Mouse (Mus musculus) hindbrain, embryonic 12.5 days (tissue): ENCODE results near the gene Gm49393. TPM values are rescaled to one million over a fixed set of nuclear protein-coding genes. Genes with fewer than 3 reads are reported as not detected.

Source experiments
- ATAC-seq: fragments of 200-750 bp; cut with Nextera tagmentation; 2 replicates; pipeline ENCODE4 v1.8.0; 2017; ENCODE audit warnings: moderate TSS enrichment; ENCODE audit not compliant: low FRiP score
- H3K27ac ChIP-seq: fragments of 300-500 bp; sonication (generic); 2 replicates; pipeline ENCODE4 v1.5.1; 2016; ENCODE audit warnings: mild to moderate bottlenecking
- H3K27me3 ChIP-seq: fragments of 300-500 bp; sonication (generic); 2 replicates; pipeline ENCODE4 v1.6.1; 2016; ENCODE audit warnings: mild to moderate bottlenecking
- H3K36me3 ChIP-seq: fragments of 300-500 bp; sonication (generic); 2 replicates; pipeline ENCODE4 v1.6.1; 2016; ENCODE audit warnings: mild to moderate bottlenecking
- H3K4me1 ChIP-seq: fragments of 300-500 bp; sonication (generic); 2 replicates; pipeline ENCODE4 v1.6.1; 2016
- H3K4me2 ChIP-seq: fragments of 300-500 bp; sonication (generic); replicated peaks from 2 replicates; pipeline ENCODE4 v1.6.1; 2016; ENCODE audit warnings: mild to moderate bottlenecking
- H3K4me3 ChIP-seq: fragments of 300-500 bp; sonication (generic); 2 replicates; pipeline ENCODE4 v1.5.1; 2016; ENCODE audit warnings: mild to moderate bottlenecking
- H3K9ac ChIP-seq: fragments of 300-500 bp; sonication (generic); 2 replicates; pipeline ENCODE4 v1.6.1; 2016; ENCODE audit warnings: mild to moderate bottlenecking, moderate library complexity
- H3K9me3 ChIP-seq: fragments of 300-500 bp; sonication (generic); replicated peaks from 2 replicates; pipeline ENCODE4 v1.6.1; 2016; ENCODE audit warnings: mild to moderate bottlenecking
- WGBS: fragments of 180-500 bp; shearing (Covaris S2); methylation state at CpG from one replicate; pipeline ENCODE4 v1.1.7; 2016; 5-methylcytosine and 5-hydroxymethylcytosine counted together
- polyA plus RNA-seq: library from polyadenylated mRNA; unstranded; fragments of >200 nt; fragmentation: Nextera tagmentation; extraction: Ambion mirVana; gene quantifications from 2 replicates; pipeline ENCODE4 v1.2.1, GENCODE M21; 2016

The Gm49393 gene
- polyA plus RNA-seq, 1 experiment from 2014 or later, result not detected

DNA sequence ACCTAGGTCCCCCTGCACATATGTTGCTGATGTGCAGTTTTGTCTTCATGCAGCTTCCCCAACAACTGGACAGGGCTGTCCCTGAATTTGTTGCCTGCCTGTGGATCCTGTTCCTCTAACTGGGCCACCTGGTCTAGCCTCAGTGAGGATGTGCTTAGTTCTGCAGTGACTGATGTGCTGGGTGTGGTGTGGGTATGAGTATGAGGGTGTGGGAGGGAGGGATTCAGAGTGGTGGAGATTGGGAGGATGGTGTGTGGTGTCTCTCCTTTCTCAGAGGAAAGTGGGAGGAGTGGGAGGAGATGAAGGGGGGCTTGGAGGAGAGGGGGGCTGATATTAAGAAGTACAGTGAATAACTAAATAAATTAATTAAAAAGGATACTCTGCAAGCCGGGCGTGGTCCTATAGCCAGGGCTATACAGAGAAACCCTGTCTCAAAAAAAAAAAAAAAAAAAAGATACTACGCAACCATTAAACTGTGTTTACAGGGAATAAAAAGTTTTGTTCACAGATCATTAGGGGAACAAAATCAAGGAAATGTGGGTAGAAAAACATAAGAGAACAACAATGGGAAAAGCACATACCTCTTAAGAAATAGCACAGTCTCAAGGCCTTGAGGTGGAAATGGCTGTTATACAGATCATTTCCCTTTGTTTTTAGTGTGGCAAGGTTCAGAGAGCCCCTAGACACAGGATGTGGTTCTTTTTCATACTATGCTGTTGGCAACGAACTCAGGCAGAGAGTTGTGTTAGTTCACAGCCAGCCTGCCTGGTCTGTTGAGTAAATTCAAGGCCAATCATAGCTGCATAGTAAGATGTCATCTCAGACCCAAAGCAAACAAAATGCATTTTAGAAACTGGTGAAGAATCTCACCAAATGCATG, 86.9 kb downstream of the Gm49393 start:
- 89% methylated on average over 4 of the region's 4 CpGs for WGBS
- Histone ChIP-seq H3K4me3 (no peak overlapping the region), H3K27ac (no peak overlapping the region), H3K36me3 (no peaks in the 10 kb centered on the region), H3K9ac (no peak overlapping the region), H3K27me3 (no peaks in the 10 kb centered on the region), H3K9me3 (no peaks in the 10 kb centered on the region), H3K4me1 (no peaks in the 10 kb centered on the region), H3K4me2 (no peak overlapping the region)
- ATAC-seq, result no peak

DNA sequence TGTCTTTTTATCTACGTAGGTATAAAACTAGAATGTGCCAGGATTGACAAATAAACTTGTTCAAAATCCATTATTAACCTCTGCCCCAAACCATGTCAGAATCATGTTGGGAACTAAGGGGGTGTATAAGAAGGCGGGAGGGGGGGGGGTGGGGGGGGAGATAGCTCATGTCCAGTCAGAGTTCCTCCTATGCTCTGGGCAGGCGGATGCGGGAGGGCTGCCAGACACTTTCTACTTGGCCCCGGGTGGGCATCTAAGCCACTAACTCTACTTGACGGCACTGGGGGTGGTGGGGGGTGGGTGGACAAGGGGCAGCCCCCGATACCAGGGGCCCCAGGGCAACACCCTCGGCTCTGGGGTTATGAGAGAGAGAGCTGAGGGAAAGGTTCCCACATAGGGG, 92.2 kb downstream of the Gm49393 start:
- no peak overlapping the region for H3K27ac ChIP-seq
- H3K27me3 ChIP-seq, result no peaks in the 10 kb centered on the region
- ATAC-seq, result no peak
- H3K4me2 ChIP-seq, result no peak overlapping the region
- H3K9me3 ChIP-seq, result no peaks in the 10 kb centered on the region
- no peaks in the 10 kb centered on the region for H3K36me3 ChIP-seq
- H3K4me1 ChIP-seq, result no peaks in the 10 kb centered on the region
- no peak overlapping the region for H3K9ac ChIP-seq
- no peak overlapping the region for H3K4me3 ChIP-seq
- WGBS, result 93% methylated on average over 8 of the region's 8 CpGs

DNA sequence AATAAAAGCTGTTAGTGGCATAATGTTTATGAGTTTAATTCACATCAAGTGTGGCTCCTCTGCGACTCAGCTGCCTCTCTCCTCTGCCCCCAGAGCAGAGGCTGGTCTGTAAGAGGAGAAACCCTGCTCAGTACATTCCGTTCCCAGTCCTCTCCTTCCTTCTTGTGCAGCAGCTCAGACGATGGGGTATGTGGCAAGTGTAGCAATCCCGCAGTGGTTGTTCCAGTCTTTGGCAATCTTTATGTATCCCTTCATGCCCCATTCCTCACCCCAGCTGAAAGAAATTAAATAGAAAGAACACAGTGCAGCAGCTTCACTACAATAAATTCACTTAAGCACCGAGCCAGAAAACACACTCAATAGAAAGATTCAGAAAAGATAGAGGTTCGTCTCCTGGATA, 92.7 kb downstream of the Gm49393 start:
- 82% methylated on average over 6 of the region's 6 CpGs for WGBS
- Histone ChIP-seq H3K9ac (no peak overlapping the region), H3K4me1 (no peaks in the 10 kb centered on the region), H3K4me2 (no peak overlapping the region), H3K4me3 (no peak overlapping the region), H3K9me3 (no peaks in the 10 kb centered on the region), H3K36me3 (no peaks in the 10 kb centered on the region), H3K27me3 (no peaks in the 10 kb centered on the region), H3K27ac (no peak overlapping the region)
- ATAC-seq, result no peak

DNA sequence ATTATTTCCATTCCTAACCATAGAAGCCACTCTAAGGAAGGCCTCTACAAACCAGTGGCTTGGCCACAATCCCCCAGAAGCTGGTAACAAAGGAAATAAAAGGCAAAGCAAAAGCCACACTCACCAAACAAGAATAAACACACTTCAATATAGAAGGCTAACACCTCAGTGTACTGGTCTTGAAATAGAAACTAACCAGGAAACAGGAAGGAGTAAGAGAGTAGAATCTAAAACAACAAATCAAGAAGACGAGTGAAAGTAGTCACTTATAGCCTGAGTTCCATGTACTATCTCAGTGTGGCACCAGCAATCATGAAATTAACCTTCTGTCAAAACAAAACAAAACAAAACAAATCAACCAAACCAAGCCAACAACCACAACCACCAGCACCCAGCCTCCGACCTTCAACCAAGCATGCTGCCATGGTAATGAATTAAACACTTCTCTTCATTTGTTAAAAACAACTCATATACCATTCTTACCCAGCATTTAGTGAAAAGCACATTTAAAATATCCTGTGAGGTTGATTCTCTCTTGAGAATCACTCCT, 96.0 kb downstream of the Gm49393 start:
- Histone ChIP-seq H3K9ac (no peak overlapping the region), H3K4me3 (no peak overlapping the region), H3K36me3 (no peaks in the 10 kb centered on the region), H3K27ac (no peak overlapping the region), H3K9me3 (no peaks in the 10 kb centered on the region), H3K4me1 (no peaks in the 10 kb centered on the region), H3K4me2 (no peak overlapping the region), H3K27me3 (no peaks in the 10 kb centered on the region)
- 78% methylated on average over 2 of the region's 2 CpGs for WGBS
- no peak for ATAC-seq

DNA sequence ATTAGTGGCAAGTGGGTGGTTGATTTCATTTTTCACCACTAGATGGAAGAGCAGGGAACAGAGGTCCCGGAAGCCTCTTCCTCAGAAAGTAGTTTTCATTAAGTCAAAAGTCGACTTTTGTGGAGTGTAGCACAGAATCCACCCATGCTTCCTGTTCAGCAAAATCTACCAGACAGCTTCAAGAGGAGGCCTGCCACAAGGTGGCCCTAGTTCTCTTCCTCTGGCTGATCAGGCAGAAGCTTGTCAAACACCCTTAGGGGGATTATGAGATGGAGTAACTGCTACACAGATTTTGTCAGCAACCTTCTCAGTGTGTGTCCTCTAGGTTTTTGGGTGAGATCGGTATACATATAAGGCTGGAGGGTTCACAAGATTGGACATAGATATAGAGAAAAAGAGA, 109.3 kb downstream of the Gm49393 start:
- Histone ChIP-seq H3K9ac (no peak overlapping the region), H3K27me3 (no peaks in the 10 kb centered on the region), H3K9me3 (no peaks in the 10 kb centered on the region), H3K36me3 (no peaks in the 10 kb centered on the region), H3K4me3 (no peak overlapping the region), H3K4me1 (no peaks in the 10 kb centered on the region), H3K27ac (no peak overlapping the region), H3K4me2 (no peak overlapping the region)
- ATAC-seq, result no peak
- 63% methylated on average over 3 of the region's 3 CpGs for WGBS

DNA sequence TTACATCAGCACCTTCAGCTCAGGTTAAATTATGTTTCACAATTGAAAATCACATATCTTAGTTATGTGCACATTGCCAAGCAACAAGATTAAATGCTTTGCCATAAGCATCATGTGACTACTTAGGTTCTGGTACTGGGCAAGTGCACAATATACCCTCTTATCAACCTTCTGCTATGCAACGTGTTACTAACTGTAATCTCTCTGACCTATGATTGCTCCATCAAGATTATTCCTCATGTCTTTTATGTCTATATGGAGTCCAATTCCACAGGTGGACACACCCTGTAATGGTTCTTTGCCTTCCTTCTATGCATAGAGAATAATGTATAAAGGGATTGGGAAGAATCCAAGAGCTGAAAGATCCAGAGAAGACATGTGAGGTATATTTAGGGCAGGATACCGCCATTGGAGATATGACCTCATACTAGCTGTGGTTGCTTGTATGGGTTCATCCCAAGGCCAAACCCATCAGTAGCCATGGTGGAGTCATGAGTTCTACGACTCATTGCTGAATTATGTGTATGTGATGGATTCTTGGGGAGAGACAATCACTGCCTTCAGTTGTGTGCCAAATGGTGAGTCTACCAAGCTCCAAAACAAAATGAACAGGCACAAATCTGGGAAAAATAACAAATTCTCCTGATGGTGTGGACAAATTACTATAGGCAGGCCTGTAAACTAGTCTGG, 114.8 kb downstream of the Gm49393 start:
- Histone ChIP-seq H3K4me3 (no peak overlapping the region), H3K4me1 (no peaks in the 10 kb centered on the region)
- 77% methylated on average over 3 of the region's 3 CpGs for WGBS

DNA sequence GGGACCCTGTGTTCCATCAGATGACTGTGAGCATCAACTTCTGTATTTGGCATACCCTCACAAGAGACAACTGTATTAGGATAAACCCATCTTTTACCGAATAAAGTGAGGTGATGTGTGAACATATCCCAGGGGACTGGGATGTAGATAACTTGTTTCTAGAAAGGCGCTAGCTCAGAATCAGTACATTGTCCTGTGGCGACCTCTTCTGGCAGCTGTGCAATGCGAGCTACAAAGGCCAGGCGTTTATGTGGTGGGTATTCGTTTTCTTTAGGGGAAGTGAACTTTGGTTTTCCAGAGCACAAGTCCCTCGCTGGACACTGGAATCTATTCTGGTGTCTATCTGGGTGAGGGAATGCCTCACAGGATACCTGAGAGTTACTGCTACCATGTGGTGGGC, 115.9 kb downstream of the Gm49393 start:
- Histone ChIP-seq H3K4me3 (no peak overlapping the region), H3K9ac (no peak overlapping the region), H3K36me3 (no peaks in the 10 kb centered on the region), H3K4me2 (no peak overlapping the region), H3K9me3 (no peaks in the 10 kb centered on the region), H3K27ac (no peak overlapping the region), H3K4me1 (no peaks in the 10 kb centered on the region), H3K27me3 (no peaks in the 10 kb centered on the region)
- 11% methylated on average over 7 of the region's 7 CpGs for WGBS
- ATAC-seq, result no peak

More for the DNA sequence above, 114.8 kb downstream of the Gm49393 start:
- no peaks in the 10 kb centered on the region for H3K36me3 ChIP-seq
- no peak overlapping the region for H3K27ac ChIP-seq
- ATAC-seq, result no peak
- H3K9ac ChIP-seq, result no peak overlapping the region
- no peaks in the 10 kb centered on the region for H3K27me3 ChIP-seq
- no peak overlapping the region for H3K4me2 ChIP-seq
- H3K9me3 ChIP-seq, result no peaks in the 10 kb centered on the region

DNA sequence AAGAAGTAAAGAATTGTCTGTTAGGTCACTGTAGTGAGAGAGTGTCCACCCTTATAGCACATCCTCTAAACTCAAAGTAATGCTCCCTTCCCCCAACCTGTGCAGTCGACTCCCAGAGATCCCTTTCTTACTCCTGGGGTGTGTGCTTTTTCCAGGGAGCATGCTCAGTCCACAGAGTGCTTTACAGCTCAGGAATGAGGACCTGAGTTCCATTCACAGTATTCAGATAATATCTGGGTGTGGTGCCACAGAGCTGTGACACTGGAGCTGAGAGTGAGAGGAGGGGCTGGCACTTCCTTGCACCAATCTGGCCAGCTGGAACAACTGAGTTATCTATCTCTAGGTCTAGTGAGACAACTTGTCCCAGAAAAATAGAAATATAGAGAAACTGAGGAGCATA, 121.7 kb downstream of the Gm49393 start:
- no peaks in the 10 kb centered on the region for H3K36me3 ChIP-seq
- H3K4me3 ChIP-seq, result no peak overlapping the region
- no peak overlapping the region for H3K9ac ChIP-seq
- no peaks in the 10 kb centered on the region for H3K4me1 ChIP-seq
- no peaks in the 10 kb centered on the region for H3K9me3 ChIP-seq
- no peak overlapping the region for H3K4me2 ChIP-seq
- 48% methylated on average over 1 of the region's 1 CpGs for WGBS
- ATAC-seq, result no peak
- H3K27ac ChIP-seq, result no peak overlapping the region
- H3K27me3 ChIP-seq, result no peaks in the 10 kb centered on the region

DNA sequence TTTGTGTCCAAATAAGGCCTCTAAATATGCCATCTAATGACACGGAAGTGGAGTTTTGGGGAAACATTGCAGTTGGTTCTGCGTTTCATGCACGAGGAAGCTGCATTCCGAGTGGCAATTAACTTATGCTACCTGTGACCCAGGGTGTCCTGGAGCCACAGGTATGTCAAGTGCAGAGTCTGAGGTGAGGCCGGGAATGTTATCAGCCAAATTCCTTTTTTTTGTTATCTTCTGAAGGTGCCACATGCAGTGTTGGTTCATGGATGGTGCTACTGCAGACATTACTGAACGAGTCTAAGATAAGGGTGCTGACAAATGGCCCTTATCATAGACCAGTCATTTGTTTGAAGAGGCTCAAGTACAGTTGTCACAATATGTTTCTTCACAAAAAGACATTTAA, 122.6 kb downstream of the Gm49393 start:
- ATAC-seq, result no peak
- WGBS, result 88% methylated on average over 6 of the region's 6 CpGs
- H3K36me3 ChIP-seq, result no peaks in the 10 kb centered on the region
- no peaks in the 10 kb centered on the region for H3K27me3 ChIP-seq
- no peaks in the 10 kb centered on the region for H3K4me1 ChIP-seq
- H3K9ac ChIP-seq, result no peak overlapping the region
- H3K27ac ChIP-seq, result no peak overlapping the region
- H3K4me3 ChIP-seq, result no peak overlapping the region
- no peaks in the 10 kb centered on the region for H3K9me3 ChIP-seq
- H3K4me2 ChIP-seq, result no peak overlapping the region

DNA sequence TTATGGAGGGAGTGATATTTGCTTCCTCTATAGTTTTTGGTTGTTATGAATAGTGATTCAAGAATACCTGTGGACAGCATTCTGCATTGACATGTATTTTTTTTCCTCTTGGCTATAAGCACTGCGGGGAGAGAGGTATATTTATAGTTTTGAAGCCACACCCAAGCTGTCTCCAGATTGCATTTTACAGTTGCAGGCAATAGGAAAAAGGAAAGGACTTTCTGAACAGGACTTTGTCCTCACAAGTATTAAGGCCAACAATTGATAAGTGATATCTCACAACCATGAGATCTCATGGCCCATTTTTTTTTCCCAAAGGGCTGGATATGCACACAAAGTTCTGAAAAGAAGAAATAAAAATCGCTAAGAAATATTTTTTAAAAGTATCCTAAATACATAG, 125.7 kb downstream of the Gm49393 start:
- H3K4me2 ChIP-seq, result no peak overlapping the region
- no peaks in the 10 kb centered on the region for H3K4me1 ChIP-seq
- no peak for ATAC-seq
- H3K9me3 ChIP-seq, result no peaks in the 10 kb centered on the region
- no peaks in the 10 kb centered on the region for H3K36me3 ChIP-seq
- no peaks in the 10 kb centered on the region for H3K27me3 ChIP-seq
- no peak overlapping the region for H3K4me3 ChIP-seq
- 82% methylated on average over 2 of the region's 2 CpGs for WGBS
- H3K9ac ChIP-seq, result no peak overlapping the region
- no peak overlapping the region for H3K27ac ChIP-seq
